Mouse (Mus musculus) ES-E14 (cell line): ENCODE measurements at regions not wholly inside any gene's neighbourhood (a gene's known extent, or its start where the extent isn't known, plus 50 kb on each side); places are given as distances from the start of the nearest gene placed in this dataset.

ENCODE experiments used
- DNase-seq: peaks from one replicate; pipeline ENCODE4 v3.0.0-alpha.2; 2013; ENCODE audit warnings: low read depth, low spot score
- H3K27ac ChIP-seq: 2 replicates; pipeline ENCODE4 v1.5.1; 2012; ENCODE audit warnings: low read depth, mild to moderate bottlenecking, low read length, moderate library complexity, mixed read lengths; ENCODE audit not compliant: poor library complexity, insufficient read depth, severe bottlenecking
- H3K36me3 ChIP-seq: 2 replicates; pipeline ENCODE4 v1.6.1; 2012; ENCODE audit warnings: mild to moderate bottlenecking, low read length, moderate library complexity, mixed read lengths; ENCODE audit not compliant: control insufficient read depth, poor library complexity, insufficient read depth, severe bottlenecking
- H3K4me1 ChIP-seq, 2 experiments: fragments of 150-350 bp in 1 of 2; sonication (generic) in 1 of 2; 2 replicates each; pipeline ENCODE4 v1.6.1; 2012; ENCODE audit warnings: low read length in 2 of 2, mild to moderate bottlenecking in 1 of 2, mixed read lengths in 1 of 2; ENCODE audit not compliant: control insufficient read depth in 2 of 2, insufficient read depth in 2 of 2, poor library complexity in 1 of 2
- H3K4me3 ChIP-seq, 2 experiments: fragments of 150-350 bp in 1 of 2; sonication (generic) in 1 of 2; 2 replicates each; pipeline ENCODE4 v1.5.1; 2012; ENCODE audit warnings: low read length in 2 of 2, low read depth in 1 of 2, mild to moderate bottlenecking in 1 of 2, mixed read lengths in 1 of 2; ENCODE audit not compliant: insufficient read depth in 1 of 2, poor library complexity in 1 of 2, severe bottlenecking in 1 of 2
- H3K9ac ChIP-seq: 2 replicates; pipeline ENCODE4 v1.6.1; 2012; ENCODE audit warnings: low read depth, mild to moderate bottlenecking, low read length, mixed read lengths; ENCODE audit not compliant: poor library complexity, insufficient read depth, severe bottlenecking
- H3K9me3 ChIP-seq: fragments of 150-350 bp; sonication (generic); 2 replicates; pipeline ENCODE4 v1.6.1; 2012; ENCODE audit warnings: low read depth, mild to moderate bottlenecking, low read length; ENCODE audit not compliant: control insufficient read depth, insufficient read depth
- CHD2 ChIP-seq: IDR thresholded peaks from 2 replicates; pipeline ENCODE4 v1.6.1; 2014; ENCODE audit warnings: mild to moderate bottlenecking, low read depth, low read length, inconsistent platforms
- HCFC1 ChIP-seq: IDR thresholded peaks from 2 replicates; pipeline ENCODE4 v1.6.1; 2012; ENCODE audit warnings: low read length, inconsistent platforms, borderline replicate concordance; ENCODE audit not compliant: insufficient read depth
- MAFK ChIP-seq: IDR thresholded peaks from 2 replicates; pipeline ENCODE4 v1.6.1; 2014; ENCODE audit warnings: mild to moderate bottlenecking, low read depth, low read length, inconsistent platforms; ENCODE audit not compliant: insufficient read depth
- ZC3H11A ChIP-seq: IDR thresholded peaks from 2 replicates; pipeline ENCODE4 v1.6.1; 2012; ENCODE audit warnings: low read depth, mild to moderate bottlenecking, inconsistent platforms, low read length, borderline replicate concordance
- ZNF384 ChIP-seq: IDR thresholded peaks from 2 replicates; pipeline ENCODE4 v1.6.1; 2012; ENCODE audit warnings: low read depth, low read length, inconsistent platforms
- in situ Hi-C, 2 experiments: fragments of 600-800 bp; cut with MboI; formaldehyde crosslinking; loops; one replicate each; pipeline ENCODE4 v1.15.1; 2025; ENCODE audit warnings: low sequenced_read_pairs in 2 of 2, inconsistent platforms in 1 of 2; ENCODE audit not compliant: unreplicated experiment in 2 of 2

GRCm38 (mm10) chr9:31993631-31994601 is 80.7 kb upstream of the Barx2 start:
- no peaks in the 10 kb centered on the region for H3K9me3 ChIP-seq
- no peak for DNase-seq
- TF ChIP-seq HCFC1 (no peak), ZNF384 (no peak), CHD2 (no peak), ZC3H11A (no peak), MAFK (no peak)
- in situ Hi-C loops, result no loop called here
- no peak overlapping the region for H3K9ac ChIP-seq
- no peaks in the 10 kb centered on the region for H3K36me3 ChIP-seq
- no peak overlapping the region for H3K27ac ChIP-seq
- no peak overlapping the region for H3K4me3 ChIP-seq
- peaks cover 13 to 30% of the 10 kb centered on the region in 2 experiments for H3K4me1 ChIP-seq

- Histone ChIP-seq H3K9me3 (no peaks in the 10 kb centered on the region), H3K4me1 (peaks cover 4 to 27% of the 10 kb centered on the region in 2 experiments; a peak in 3 of 4 replicates), H3K27ac (no peak overlapping the region), H3K4me3 (no peak overlapping the region), H3K9ac (no peak overlapping the region), H3K36me3 (no peaks in the 10 kb centered on the region)
- in situ Hi-C loops, result no loop called here
- TF ChIP-seq HCFC1, result no peak
- no peak for TF ChIP-seq ZC3H11A
- no peak for TF ChIP-seq MAFK
- TF ChIP-seq CHD2, result no peak
- no peak for TF ChIP-seq ZNF384
- DNase-seq, result no peak
Measured at GRCm38 (mm10) chr9:31995101-31995500, 81.8 kb upstream of the Barx2 start.

GRCm38 (mm10) chr9:31995700-31996099 is 82.4 kb upstream of the Barx2 start:
- in situ Hi-C loops, result no loop called here
- Histone ChIP-seq H3K9me3 (no peaks in the 10 kb centered on the region), H3K27ac (no peak overlapping the region), H3K4me3 (no peak overlapping the region), H3K36me3 (no peaks in the 10 kb centered on the region), H3K9ac (no peak overlapping the region), H3K4me1 (peaks cover 3 to 23% of the 10 kb centered on the region in 2 experiments; a peak in 3 of 4 replicates)
- no peak for DNase-seq
- no peak for TF ChIP-seq CHD2
- no peak for TF ChIP-seq HCFC1
- TF ChIP-seq ZC3H11A, result no peak
- TF ChIP-seq ZNF384, result no peak

GRCm38 (mm10) chr9:31996466-31997177 is 83.4 kb upstream of the Barx2 start:
- TF ChIP-seq ZNF384, result no peak
- TF ChIP-seq ZC3H11A, result no peak
- no peak for TF ChIP-seq MAFK
- no peak for TF ChIP-seq HCFC1
- TF ChIP-seq CHD2, result no peak
- no peak overlapping the region for H3K4me3 ChIP-seq
- no peak overlapping the region for H3K27ac ChIP-seq
- no peak overlapping the region for H3K9ac ChIP-seq
- in situ Hi-C loops, result no loop called here
- no peaks in the 10 kb centered on the region for H3K9me3 ChIP-seq
- no peaks in the 10 kb centered on the region for H3K36me3 ChIP-seq
- no peak for DNase-seq
- peaks cover 3 to 24% of the 10 kb centered on the region in 2 experiments; a peak in 3 of 4 replicates for H3K4me1 ChIP-seq
